Mouse (Mus musculus) lung, postnatal 4 days (tissue): ENCODE data around the gene Fen1.
"Not testable (repeated sequence)": the region's sequence is repeated elsewhere in the genome, so short reads cannot be mapped to it uniquely, and the experiment has no call there.

Experiments used
- DNase-seq, 2 experiments: peaks; one replicate each; pipeline ENCODE4 v3.0.0; 2021

Fen1 gene

GRCm38 (mm10) chr19:10176941-10177372 lies 27.0 kb downstream of the Fen1 start:
- peak; percentile 46 to 55 for DNase-seq

- DNase-seq = no peak
These were observed 27.5 kb downstream of the Fen1 start for GRCm38 (mm10) chr19:10176477-10176876.

GRCm38 (mm10) chr19:10174956-10175355 lies 29.0 kb downstream of the Fen1 start:
- no peak for DNase-seq

- DNase-seq = no peak
These were observed 30.0 kb downstream of the Fen1 start for GRCm38 (mm10) chr19:10173844-10174539.

- no peak for DNase-seq
These were observed 30.8 kb downstream of the Fen1 start for GRCm38 (mm10) chr19:10173116-10173718.

GRCm38 (mm10) chr19:10171846-10172245 lies 32.1 kb downstream of the Fen1 start:
- DNase-seq = no peak

- no peak for DNase-seq
These were observed 32.6 kb downstream of the Fen1 start for GRCm38 (mm10) chr19:10171359-10171758.

GRCm38 (mm10) chr19:10170466-10170865 lies 33.5 kb downstream of the Fen1 start:
- no peak for DNase-seq

GRCm38 (mm10) chr19:10169692-10170330 lies 34.2 kb downstream of the Fen1 start:
- not testable (repeated sequence) for DNase-seq

- DNase-seq = no peak
These were observed 34.8 kb downstream of the Fen1 start for GRCm38 (mm10) chr19:10169179-10169578.

GRCm38 (mm10) chr19:10168441-10168840 lies 35.5 kb downstream of the Fen1 start:
- DNase-seq = no peak

GRCm38 (mm10) chr19:10167951-10168350 lies 36.0 kb downstream of the Fen1 start:
- DNase-seq = no peak

- DNase-seq = no peak
These were observed 36.9 kb downstream of the Fen1 start for GRCm38 (mm10) chr19:10167112-10167511.

GRCm38 (mm10) chr19:10165928-10166327 lies 38.0 kb downstream of the Fen1 start:
- not testable (repeated sequence) for DNase-seq

GRCm38 (mm10) chr19:10163896-10164295 lies 40.1 kb downstream of the Fen1 start:
- DNase-seq = no peak

GRCm38 (mm10) chr19:10157725-10158124 lies 46.2 kb downstream of the Fen1 start:
- DNase-seq = no peak

- DNase-seq = no peak
These were observed 54.8 kb downstream of the Fen1 start for GRCm38 (mm10) chr19:10149189-10149588.
